Mouse (Mus musculus): ENCODE measurements around the gene Olfr1039.
"Not testable (repeated sequence)": the region's sequence is repeated elsewhere in the genome, so short reads cannot be mapped to it uniquely, and the experiment has no call there.

Gene Olfr1039

DNA sequence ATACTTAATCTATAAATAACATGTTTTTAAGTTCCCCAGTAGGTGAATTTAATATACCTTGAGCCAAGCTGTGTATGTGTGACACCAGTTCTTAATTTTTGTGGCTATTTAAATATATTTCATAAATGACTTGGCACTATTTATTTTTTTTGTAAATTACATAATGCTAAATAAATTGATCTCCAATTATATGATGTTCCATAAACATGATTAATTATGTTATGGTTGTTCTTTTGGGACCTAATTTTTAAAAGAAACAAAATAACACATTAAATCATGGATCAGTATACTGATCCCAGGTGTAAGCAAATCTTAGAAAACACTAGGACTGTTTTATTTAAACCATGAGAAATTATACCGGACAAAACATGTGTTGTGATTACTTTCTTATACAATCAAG, at the start of gene Olfr1039:
TSS of gene Olfr1039 (minus strand) at position 101 of the 400 bp plus-strand sequence.
- DNase-seq (ENCODE audit: low spot score), result no peak

DNA sequence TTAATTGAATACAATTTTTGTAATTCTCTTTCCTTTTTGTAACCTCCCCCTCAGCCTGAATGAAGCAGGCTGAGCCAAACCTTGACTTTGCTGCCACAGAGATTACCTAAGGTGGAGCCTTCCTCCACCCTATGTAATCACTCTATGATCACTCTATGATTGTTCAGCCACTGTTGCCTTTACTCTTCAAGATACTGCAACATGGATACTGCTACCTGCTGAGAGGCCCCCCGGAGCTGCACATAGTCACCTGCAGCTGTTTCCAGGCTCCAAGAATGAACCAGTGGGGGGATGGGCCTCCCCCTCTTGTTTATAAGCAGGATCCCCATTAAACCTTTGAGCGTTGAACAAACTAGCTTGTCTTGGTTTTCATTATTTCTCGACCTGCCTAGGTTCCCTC, 44.2 kb upstream of the Olfr1039 start:
- DNase-seq (ENCODE audit: low spot score), result no peak

DNA sequence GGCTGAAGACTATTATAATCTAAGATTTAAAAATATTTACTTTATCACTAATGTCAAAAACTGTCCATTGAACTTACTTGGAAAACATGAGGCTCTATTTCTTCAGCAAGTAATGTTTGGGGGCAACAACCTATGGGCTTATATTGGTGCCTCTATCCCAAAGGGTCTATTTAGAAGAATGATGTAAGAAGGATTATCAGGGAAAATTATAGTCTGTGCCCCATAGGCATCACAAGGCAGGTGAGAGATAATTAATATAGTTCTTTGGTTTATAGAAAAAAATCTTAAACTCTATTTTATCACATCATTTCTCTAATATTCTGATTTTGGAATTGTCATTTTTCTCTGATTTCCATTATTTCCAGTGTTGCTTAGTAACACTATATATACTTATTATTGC, 42.0 kb upstream of the Olfr1039 start, which contains the start of gene Olfr1044:
TSS of gene Olfr1044 (minus strand) at position 101 of the 400 bp plus-strand sequence.
- no peak for DNase-seq (ENCODE audit: low spot score)

DNA sequence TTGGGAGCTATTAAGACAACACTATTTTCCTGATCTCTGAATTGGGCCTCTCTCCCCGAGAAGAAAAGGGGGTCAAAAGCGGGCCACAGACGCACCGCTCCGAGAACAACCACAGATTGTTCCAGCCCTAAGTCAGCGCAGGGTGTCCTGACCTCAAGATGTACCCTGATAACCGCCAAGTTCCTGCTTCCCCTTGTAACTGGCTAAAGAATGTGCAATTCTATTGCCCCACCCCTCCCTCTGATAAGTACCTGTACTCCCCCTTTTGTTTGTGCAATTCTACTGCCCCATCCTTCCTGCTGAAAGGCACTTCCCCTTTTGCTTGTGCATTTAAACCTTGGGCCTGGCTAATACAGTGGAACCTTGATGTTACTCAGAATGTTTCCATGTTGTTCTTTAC, 39.7 kb upstream of the Olfr1039 start:
- DNase-seq (ENCODE audit: low spot score), result not testable (repeated sequence)

DNA sequence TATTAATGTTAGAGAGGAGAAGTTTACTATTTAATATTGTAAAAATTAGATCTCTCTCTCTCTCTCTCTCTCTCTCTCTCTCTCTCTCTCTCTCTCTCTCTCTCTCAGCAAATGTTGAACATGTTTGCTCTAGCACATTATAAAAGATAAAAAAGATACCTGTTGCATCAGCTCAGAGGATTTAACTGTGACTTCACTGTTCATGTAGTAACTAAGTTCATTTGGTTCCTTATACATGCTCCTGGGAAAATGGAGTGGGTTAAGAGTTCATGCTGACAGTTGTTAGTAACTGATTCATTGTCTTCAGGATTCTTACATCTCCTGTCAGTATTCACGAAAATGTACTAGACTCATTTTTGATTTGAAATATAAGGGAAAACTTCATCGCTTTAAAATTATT, 31.7 kb upstream of the Olfr1039 start, which contains the start of gene Olfr1043:
TSS of gene Olfr1043 (minus strand) at position 101 of the 400 bp plus-strand sequence.
- no peak for DNase-seq (ENCODE audit: low spot score)

DNA sequence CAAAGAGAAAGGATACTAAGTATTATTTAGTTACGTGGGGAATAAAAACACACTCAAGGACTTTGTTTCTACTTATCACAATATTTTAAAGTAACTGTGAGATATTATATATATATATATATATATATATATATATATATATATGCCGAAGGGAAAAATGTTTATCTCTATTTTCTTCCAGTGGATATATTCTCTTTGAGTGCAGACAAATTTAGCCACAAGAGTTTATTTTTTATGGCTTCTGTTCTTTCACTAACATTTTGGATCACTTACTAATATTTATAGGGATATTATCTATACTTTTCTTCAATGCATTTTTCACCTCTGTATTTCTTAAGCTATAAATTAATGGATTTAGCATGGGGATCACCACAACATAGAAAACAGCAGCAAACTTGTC, 26.0 kb upstream of the Olfr1039 start, which contains the start of gene Olfr1042:
TSS of gene Olfr1042 (minus strand) at position 101 of the 400 bp plus-strand sequence.
- DNase-seq (ENCODE audit: low spot score), result no peak

DNA sequence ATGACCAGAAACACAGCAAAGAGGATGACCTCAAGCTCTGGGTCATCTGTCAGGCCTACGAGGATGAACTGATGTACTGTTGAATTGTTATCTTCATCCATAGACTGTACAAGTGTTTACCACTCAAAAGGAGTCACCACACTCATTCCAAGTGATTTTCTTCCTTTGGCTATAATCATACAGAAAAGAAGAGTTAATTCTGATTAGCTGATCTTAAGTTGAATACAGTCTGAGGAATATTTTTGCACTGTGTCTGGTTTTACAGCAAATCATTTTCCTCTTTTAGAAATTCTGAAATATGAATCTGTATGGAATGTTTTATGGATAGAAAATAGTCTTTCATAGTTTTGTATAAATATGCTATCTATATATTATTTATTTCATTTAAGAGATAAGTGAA, 10.9 kb upstream of the Olfr1039 start, which contains the start of gene Olfr1040:
TSS of gene Olfr1040 (minus strand) at position 101 of the 400 bp plus-strand sequence.
- no peak for DNase-seq (ENCODE audit: low spot score)

DNA sequence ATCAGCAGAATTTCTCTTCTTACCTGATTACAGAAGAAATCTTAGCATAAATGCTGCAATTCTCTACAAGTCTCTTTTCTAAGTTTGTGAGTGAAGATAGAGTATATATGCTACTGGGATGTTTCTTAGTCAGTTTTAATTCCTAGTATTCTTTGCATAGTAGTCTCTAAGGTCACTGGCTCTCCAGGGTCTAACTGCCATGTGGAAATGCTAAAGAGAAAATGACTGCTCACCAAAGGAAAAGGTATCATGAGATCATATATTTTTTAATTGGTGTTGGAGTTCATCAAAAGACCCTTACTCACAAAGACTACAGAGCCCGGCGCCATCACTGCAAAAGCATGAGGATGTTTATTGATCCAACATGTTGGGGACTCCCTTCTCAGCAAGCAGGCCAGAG, 48.4 kb downstream of the Olfr1039 start, which contains the start of gene Olfr1037:
TSS of gene Olfr1037 (minus strand) at position 101 of the 400 bp plus-strand sequence.
- no peak for DNase-seq (ENCODE audit: low spot score)

DNA sequence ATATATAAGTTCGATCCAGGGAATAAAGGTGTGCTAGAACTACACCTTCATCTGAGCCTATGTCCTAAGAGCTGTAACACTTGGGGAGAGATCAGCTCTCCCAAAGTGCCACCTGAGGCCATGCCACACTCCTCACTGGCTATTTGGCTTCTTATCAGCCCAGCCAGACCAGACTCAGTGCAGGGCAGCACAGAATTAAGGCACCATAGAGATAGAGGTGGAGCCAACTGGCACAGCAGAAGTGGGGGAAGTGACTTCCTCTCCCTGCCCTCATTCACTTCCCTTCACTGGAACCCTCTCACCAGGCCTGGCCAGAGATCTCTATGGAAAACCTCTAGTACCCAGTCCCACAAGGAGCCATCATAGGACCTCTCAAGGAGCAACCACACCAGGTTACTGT, 55.2 kb downstream of the Olfr1039 start:
- not testable (repeated sequence) for DNase-seq (ENCODE audit: low spot score)
